Mouse (Mus musculus): ENCODE measurements around the gene Sfta2. TPM values are rescaled to one million over a fixed set of nuclear protein-coding genes. Genes with fewer than 3 reads are reported as not detected.
A peak's percentile ranks its signal among the peaks of the same experiment; 100 is the strongest.

Sfta2 gene
- polyA plus RNA-seq, 1 experiment from 2014 or later: 3.3 TPM

DNA sequence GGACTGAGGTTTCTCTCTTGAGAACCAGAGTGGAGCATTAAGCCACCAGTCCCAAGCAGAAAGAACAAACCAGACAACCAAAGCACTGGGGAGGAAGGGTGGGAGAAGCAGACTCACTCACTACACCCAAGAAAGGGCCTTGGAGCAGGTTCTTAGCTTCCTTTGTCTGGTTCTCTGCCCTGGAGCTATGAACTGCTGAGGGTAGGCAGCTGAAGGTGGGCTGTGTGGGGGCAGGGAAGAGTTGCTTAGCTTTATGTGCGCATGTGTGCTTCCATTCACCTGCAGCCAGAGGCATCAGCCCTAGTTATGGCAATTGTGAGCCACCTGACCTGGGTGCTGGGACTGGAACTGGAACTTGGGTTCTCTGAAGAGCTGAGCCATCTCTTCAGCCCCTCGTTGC is 51.7 kb downstream of the Sfta2 start:
- ATAC-seq (ENCODE audit: low FRiP score, low TSS enrichment): no peak
- H3K4me2 ChIP-seq (replicated peaks; ENCODE audit: low read depth, low read length): no peak overlapping the region
- no peak overlapping the region for H3K4me3 ChIP-seq (ENCODE audit: low read length)
- no peaks in the 10 kb centered on the region for H3K27me3 ChIP-seq (ENCODE audit: control insufficient read depth, insufficient read depth, low read length)
- 80% methylated on average over 2 of the region's 2 CpGs for WGBS
- H3K9ac ChIP-seq (ENCODE audit: low read depth, low read length): no peak overlapping the region
- no peaks in the 10 kb centered on the region for H3K9me3 ChIP-seq (ENCODE audit: control insufficient read depth, low read length)
- 0 out of 2 replicates have a peak, but pooled peaks cover 10% of the 10 kb centered on the region for H3K4me1 ChIP-seq (ENCODE audit: control insufficient read depth, insufficient read depth, low read length)
- peak overlapping the region; percentile 17; the same call in 1 of the 2 replicates for H3K27ac ChIP-seq (ENCODE audit: low read depth, low read length)
- peaks cover 32% of the 10 kb centered on the region for H3K36me3 ChIP-seq (ENCODE audit: control insufficient read depth, insufficient read depth, low read length)

GRCm38 (mm10) chr17:35665957-35666515 is 64.7 kb downstream of the Sfta2 start:
- Histone ChIP-seq H3K4me1 (ENCODE audit: control insufficient read depth, insufficient read depth, low read length) (peaks cover 8% of the 10 kb centered on the region; the same call in 1 of the 2 replicates), H3K9ac (ENCODE audit: low read depth, low read length) (no peak overlapping the region; the same call in 1 of the 2 replicates), H3K27me3 (ENCODE audit: control insufficient read depth, insufficient read depth, low read length) (no peaks in the 10 kb centered on the region), H3K9me3 (ENCODE audit: control insufficient read depth, low read length) (no peaks in the 10 kb centered on the region), H3K4me3 (ENCODE audit: low read length) (no peak overlapping the region), H3K27ac (ENCODE audit: low read depth, low read length) (no peak overlapping the region), H3K36me3 (ENCODE audit: control insufficient read depth, insufficient read depth, low read length) (peaks cover 29% of the 10 kb centered on the region), H3K4me2 (replicated peaks; ENCODE audit: low read depth, low read length) (no peak overlapping the region; the same call in 1 of the 2 replicates)
- ATAC-seq (ENCODE audit: low FRiP score, low TSS enrichment): no peak
- WGBS: 81% methylated on average over 17 of the region's 17 CpGs

- H3K4me3 ChIP-seq (ENCODE audit: low read length): peak overlapping the region; percentile 59
- H3K9me3 ChIP-seq (ENCODE audit: control insufficient read depth, low read length): no peaks in the 10 kb centered on the region
- no peaks in the 10 kb centered on the region for H3K27me3 ChIP-seq (ENCODE audit: control insufficient read depth, insufficient read depth, low read length)
- peak overlapping the region; percentile 84 for H3K27ac ChIP-seq (ENCODE audit: low read depth, low read length)
- 8% methylated on average over 13 of the region's 13 CpGs for WGBS
- H3K9ac ChIP-seq (ENCODE audit: low read depth, low read length): peak overlapping the region; percentile 74
- H3K36me3 ChIP-seq (ENCODE audit: control insufficient read depth, insufficient read depth, low read length): peaks cover 24% of the 10 kb centered on the region
- peak; percentile 56; the same call in 1 of the 2 replicates for ATAC-seq (ENCODE audit: low FRiP score, low TSS enrichment)
- H3K4me2 ChIP-seq (replicated peaks; ENCODE audit: low read depth, low read length): peak overlapping the region; percentile 88
- peaks cover 8% of the 10 kb centered on the region; the same call in 1 of the 2 replicates for H3K4me1 ChIP-seq (ENCODE audit: control insufficient read depth, insufficient read depth, low read length)
These were observed 65.5 kb downstream of the Sfta2 start for GRCm38 (mm10) chr17:35666851-35667256.

DNA sequence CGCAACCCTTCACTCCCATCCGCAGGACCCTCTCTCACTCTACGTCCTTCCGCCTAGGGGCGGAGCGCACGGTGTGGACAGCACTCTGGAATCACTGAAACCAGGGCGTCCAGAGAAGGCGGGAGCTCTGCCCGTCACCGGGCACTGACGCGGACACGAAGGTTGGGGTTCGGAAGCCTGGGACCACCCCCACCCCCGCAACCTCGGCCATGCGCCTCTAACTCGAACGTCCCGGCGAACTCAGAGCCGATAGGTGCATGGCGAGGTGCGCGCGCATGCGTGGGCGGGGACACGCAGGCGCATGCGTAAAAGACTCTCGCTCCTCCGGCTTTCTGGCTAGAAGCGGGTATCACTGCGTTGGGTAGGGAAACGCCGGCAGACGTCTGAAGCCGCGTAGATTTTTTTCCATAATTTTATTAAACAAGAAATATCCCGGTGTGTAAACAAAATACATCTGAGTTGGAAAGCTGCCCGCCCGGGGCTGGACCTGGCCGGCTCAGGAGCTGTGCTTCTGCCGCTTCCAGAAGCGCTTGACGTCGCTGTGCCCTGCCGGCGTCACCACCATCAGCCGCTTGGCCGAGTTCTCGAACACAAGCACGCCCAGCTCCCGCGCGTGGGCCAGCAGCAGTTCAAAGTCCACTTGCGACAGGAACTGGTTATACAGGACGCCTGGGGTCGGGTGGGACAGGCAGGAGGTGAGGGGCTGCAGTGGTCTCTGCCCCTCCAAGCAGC is 66.2 kb downstream of the Sfta2 start, which contains the start of gene Vars2:
TSS of gene Vars2 (minus strand) at position 259 of the 732 bp plus-strand sequence.
- peak; percentile 88 for ATAC-seq (ENCODE audit: low FRiP score, low TSS enrichment)
- H3K27me3 ChIP-seq (ENCODE audit: control insufficient read depth, insufficient read depth, low read length): no peaks in the 10 kb centered on the region
- peak within 1 kb of the TSS; percentile 74 for H3K9ac ChIP-seq (ENCODE audit: low read depth, low read length)
- WGBS: under 1% methylated on average over 61 of the region's 61 CpGs
- peak within 1 kb of the TSS; percentile 59 for H3K4me3 ChIP-seq (ENCODE audit: low read length)
- H3K36me3 ChIP-seq (ENCODE audit: control insufficient read depth, insufficient read depth, low read length): peaks cover 21% of the 10 kb centered on the region
- peaks cover 8% of the 10 kb centered on the region; the same call in 1 of the 2 replicates for H3K4me1 ChIP-seq (ENCODE audit: control insufficient read depth, insufficient read depth, low read length)
- peak within 1 kb of the TSS; percentile 84 for H3K27ac ChIP-seq (ENCODE audit: low read depth, low read length)
- no peaks in the 10 kb centered on the region for H3K9me3 ChIP-seq (ENCODE audit: control insufficient read depth, low read length)
- H3K4me2 ChIP-seq (replicated peaks; ENCODE audit: low read depth, low read length): peak within 1 kb of the TSS; percentile 88

GRCm38 (mm10) chr17:35669731-35670130 is 68.4 kb downstream of the Sfta2 start:
- peaks cover 11% of the 10 kb centered on the region; the same call in 1 of the 2 replicates for H3K4me1 ChIP-seq (ENCODE audit: control insufficient read depth, insufficient read depth, low read length)
- no peaks in the 10 kb centered on the region for H3K9me3 ChIP-seq (ENCODE audit: control insufficient read depth, low read length)
- H3K4me3 ChIP-seq (ENCODE audit: low read length): no peak overlapping the region
- no peak for ATAC-seq (ENCODE audit: low FRiP score, low TSS enrichment)
- H3K27me3 ChIP-seq (ENCODE audit: control insufficient read depth, insufficient read depth, low read length): no peaks in the 10 kb centered on the region
- no peak overlapping the region for H3K9ac ChIP-seq (ENCODE audit: low read depth, low read length)
- H3K36me3 ChIP-seq (ENCODE audit: control insufficient read depth, insufficient read depth, low read length): peaks cover 7% of the 10 kb centered on the region; the same call in 1 of the 2 replicates
- H3K27ac ChIP-seq (ENCODE audit: low read depth, low read length): no peak overlapping the region
- 86% methylated on average over 9 of the region's 9 CpGs for WGBS
- H3K4me2 ChIP-seq (replicated peaks; ENCODE audit: low read depth, low read length): no peak overlapping the region

GRCm38 (mm10) chr17:35671846-35672245 is 70.5 kb downstream of the Sfta2 start:
- Histone ChIP-seq H3K4me1 (ENCODE audit: control insufficient read depth, insufficient read depth, low read length) (peaks cover 3% of the 10 kb centered on the region; the same call in 1 of the 2 replicates), H3K4me3 (ENCODE audit: low read length) (no peak overlapping the region), H3K27me3 (ENCODE audit: control insufficient read depth, insufficient read depth, low read length) (no peaks in the 10 kb centered on the region), H3K36me3 (ENCODE audit: control insufficient read depth, insufficient read depth, low read length) (peaks cover 7% of the 10 kb centered on the region; the same call in 1 of the 2 replicates), H3K4me2 (replicated peaks; ENCODE audit: low read depth, low read length) (no peak overlapping the region), H3K9ac (ENCODE audit: low read depth, low read length) (no peak overlapping the region), H3K27ac (ENCODE audit: low read depth, low read length) (no peak overlapping the region), H3K9me3 (ENCODE audit: control insufficient read depth, low read length) (no peaks in the 10 kb centered on the region)
- no peak for ATAC-seq (ENCODE audit: low FRiP score, low TSS enrichment)
- 93% methylated on average over 6 of the region's 6 CpGs for WGBS

DNA sequence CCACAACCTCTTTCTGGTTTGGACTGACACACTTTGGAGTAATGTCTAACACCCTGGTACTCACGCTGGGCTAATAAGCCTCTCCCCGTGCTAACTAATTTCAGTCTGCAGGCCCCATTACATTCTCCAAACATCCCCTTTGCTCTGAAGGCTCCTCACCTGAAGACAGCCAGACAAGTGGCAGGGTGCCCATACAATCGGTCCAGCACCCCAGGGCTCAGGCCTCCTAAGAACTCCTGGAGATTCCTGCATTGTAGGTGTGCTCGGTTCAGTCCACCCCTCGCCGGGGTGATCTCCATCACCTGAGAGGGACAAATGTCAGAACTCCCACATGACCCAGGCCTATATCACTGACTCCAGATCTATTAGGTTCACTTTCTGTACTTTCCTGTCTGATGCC is 71.2 kb downstream of the Sfta2 start:
- 87% methylated on average over 6 of the region's 6 CpGs for WGBS
- H3K9ac ChIP-seq (ENCODE audit: low read depth, low read length): peak overlapping the region; percentile 69; the same call in 1 of the 2 replicates
- H3K4me2 ChIP-seq (replicated peaks; ENCODE audit: low read depth, low read length): 0 out of 2 replicates have a peak overlapping the region, but pooled peaks have one; percentile 83
- H3K4me1 ChIP-seq (ENCODE audit: control insufficient read depth, insufficient read depth, low read length): peaks cover 3% of the 10 kb centered on the region; the same call in 1 of the 2 replicates
- peaks cover 7% of the 10 kb centered on the region; the same call in 1 of the 2 replicates for H3K36me3 ChIP-seq (ENCODE audit: control insufficient read depth, insufficient read depth, low read length)
- H3K27me3 ChIP-seq (ENCODE audit: control insufficient read depth, insufficient read depth, low read length): no peaks in the 10 kb centered on the region
- no peak for ATAC-seq (ENCODE audit: low FRiP score, low TSS enrichment)
- H3K27ac ChIP-seq (ENCODE audit: low read depth, low read length): no peak overlapping the region
- H3K9me3 ChIP-seq (ENCODE audit: control insufficient read depth, low read length): no peaks in the 10 kb centered on the region
- peak overlapping the region; percentile 57; the same call in 1 of the 2 replicates for H3K4me3 ChIP-seq (ENCODE audit: low read length)

DNA sequence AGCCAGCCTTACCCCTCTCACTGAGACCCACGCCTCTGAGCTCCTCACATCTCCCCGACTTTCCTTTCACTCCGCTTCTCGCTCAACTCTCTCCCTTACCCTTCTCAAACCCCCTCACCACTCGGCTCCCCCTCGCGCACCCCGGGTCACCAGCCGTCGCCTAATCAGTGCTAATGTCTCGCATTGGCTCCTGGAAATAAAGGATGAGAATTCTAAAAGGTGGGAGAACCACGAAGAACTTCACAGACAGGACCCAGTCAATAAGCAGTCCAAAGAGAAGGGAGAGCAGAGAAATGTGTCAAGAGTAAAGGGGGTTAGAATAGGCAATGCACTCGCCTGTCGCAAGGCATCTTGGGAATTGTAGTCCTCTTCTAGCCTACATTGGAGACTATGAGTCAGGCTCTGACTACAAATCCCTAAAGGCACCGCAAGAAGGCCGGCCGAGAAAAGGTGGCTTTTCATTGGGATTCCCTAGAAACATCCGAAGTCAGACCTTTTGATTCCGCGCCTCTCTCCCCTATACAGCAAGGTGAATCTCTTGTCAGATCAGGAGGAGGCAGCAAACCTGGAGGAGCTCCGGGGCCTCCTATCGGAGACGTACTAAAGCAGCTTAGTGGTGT is 72.2 kb downstream of the Sfta2 start, which contains the start of gene Gtf2h4:
TSS of gene Gtf2h4 (minus strand) at position 324 of the 620 bp plus-strand sequence.
- 0 out of 2 replicates have a peak, but pooled peaks cover 3% of the 10 kb centered on the region for H3K4me1 ChIP-seq (ENCODE audit: control insufficient read depth, insufficient read depth, low read length)
- peak within 1 kb of the TSS; percentile 57 for H3K4me3 ChIP-seq (ENCODE audit: low read length)
- no peaks in the 10 kb centered on the region for H3K9me3 ChIP-seq (ENCODE audit: control insufficient read depth, low read length)
- H3K4me2 ChIP-seq (replicated peaks; ENCODE audit: low read depth, low read length): peak within 1 kb of the TSS; percentile 83
- 1% methylated on average over 23 of the region's 23 CpGs for WGBS
- peak; percentile 95 for ATAC-seq (ENCODE audit: low FRiP score, low TSS enrichment)
- H3K27me3 ChIP-seq (ENCODE audit: control insufficient read depth, insufficient read depth, low read length): no peaks in the 10 kb centered on the region
- peaks cover 7% of the 10 kb centered on the region; the same call in 1 of the 2 replicates for H3K36me3 ChIP-seq (ENCODE audit: control insufficient read depth, insufficient read depth, low read length)
- H3K9ac ChIP-seq (ENCODE audit: low read depth, low read length): peak within 1 kb of the TSS; percentile 69
- no peak within 1 kb of the TSS for H3K27ac ChIP-seq (ENCODE audit: low read depth, low read length)

All from kidney, embryonic 14.5 days (tissue).